Mouse (Mus musculus) limb, embryonic 14.5 days (tissue): ENCODE data around the gene Ccr5. TPM values are rescaled to one million over a fixed set of nuclear protein-coding genes. Genes with fewer than 3 reads are reported as not detected.

Experiments used
- ATAC-seq: fragments of 200-750 bp; cut with Nextera tagmentation; 2 replicates; pipeline ENCODE4 v1.8.0; 2017; ENCODE audit warnings: low read depth, moderate number of reproducible peaks, moderate TSS enrichment; ENCODE audit not compliant: low FRiP score
- DNase-seq: peaks from one replicate; pipeline ENCODE4 v3.0.0-alpha.2; 2015; ENCODE audit warnings: low spot score
- H3K27ac ChIP-seq: fragments of 300-500 bp; sonication (generic); replicated peaks from 2 replicates; pipeline ENCODE4 v1.5.1; 2014; ENCODE audit warnings: low read depth, mild to moderate bottlenecking, low read length, moderate library complexity, mixed read lengths
- H3K27me3 ChIP-seq: fragments of 300-500 bp; sonication (generic); 2 replicates; pipeline ENCODE4 v1.6.1; 2014; ENCODE audit warnings: low read length, mixed read lengths; ENCODE audit not compliant: control insufficient read depth, insufficient read depth
- H3K36me3 ChIP-seq: fragments of 300-500 bp; sonication (generic); 2 replicates; pipeline ENCODE4 v1.6.1; 2014; ENCODE audit warnings: mild to moderate bottlenecking, low read length, moderate library complexity, mixed read lengths; ENCODE audit not compliant: control insufficient read depth, insufficient read depth
- H3K4me1 ChIP-seq: fragments of 300-500 bp; sonication (generic); 2 replicates; pipeline ENCODE4 v1.6.1; 2014; ENCODE audit warnings: antibody characterized with exemption, low read length, mixed read lengths; ENCODE audit not compliant: control insufficient read depth, insufficient read depth
- H3K4me2 ChIP-seq: fragments of 300-500 bp; sonication (generic); replicated peaks from 2 replicates; pipeline ENCODE4 v1.6.1; 2014; ENCODE audit warnings: low read depth, mild to moderate bottlenecking, low read length, moderate library complexity; ENCODE audit not compliant: severe bottlenecking
- H3K4me3 ChIP-seq: fragments of 300-500 bp; sonication (generic); replicated peaks from 2 replicates; pipeline ENCODE4 v1.5.1; 2014; ENCODE audit warnings: low read length
- H3K9ac ChIP-seq: fragments of 300-500 bp; sonication (generic); 2 replicates; pipeline ENCODE4 v1.6.1; 2014; ENCODE audit warnings: mild to moderate bottlenecking, low read depth, low read length, moderate library complexity; ENCODE audit not compliant: severe bottlenecking
- H3K9me3 ChIP-seq: fragments of 300-500 bp; sonication (generic); 2 replicates; pipeline ENCODE4 v1.6.1; 2016; ENCODE audit warnings: low read length; ENCODE audit not compliant: control insufficient read depth
- POLR2A ChIP-seq: fragments of 200-500 bp; IDR thresholded peaks from 2 replicates; pipeline ENCODE4 v1.8.0; 2012; ENCODE audit warnings: inconsistent platforms, mild to moderate bottlenecking, moderate library complexity, borderline replicate concordance; ENCODE audit not compliant: insufficient read depth, insufficient read length; ENCODE audit errors: extremely low read depth
- WGBS: fragments of 180-500 bp; shearing (Covaris S2); extraction: QIAGEN DNeasy Blood & Tissue Kit; methylation state at CpG from one replicate; pipeline ENCODE4 v1.1.7; 2014; 5-methylcytosine and 5-hydroxymethylcytosine counted together
- polyA plus RNA-seq, 2 experiments: library from polyadenylated mRNA; depleted of rRNA in 1 of 2; stranded (reverse) in 1 of 2; unstranded in 1 of 2; fragments of >200 nt; fragmentation: Nextera tagmentation in 1 of 2; extraction: Ambion mirVana in 1 of 2; gene quantifications; 2 replicates each; pipeline versions ENCODE4 v1.2.1 to v1.2.3; 2012 to 2014

Ccr5 gene
- polyA plus RNA-seq, 2 experiments, result 1.3 to 1.5 TPM

DNA sequence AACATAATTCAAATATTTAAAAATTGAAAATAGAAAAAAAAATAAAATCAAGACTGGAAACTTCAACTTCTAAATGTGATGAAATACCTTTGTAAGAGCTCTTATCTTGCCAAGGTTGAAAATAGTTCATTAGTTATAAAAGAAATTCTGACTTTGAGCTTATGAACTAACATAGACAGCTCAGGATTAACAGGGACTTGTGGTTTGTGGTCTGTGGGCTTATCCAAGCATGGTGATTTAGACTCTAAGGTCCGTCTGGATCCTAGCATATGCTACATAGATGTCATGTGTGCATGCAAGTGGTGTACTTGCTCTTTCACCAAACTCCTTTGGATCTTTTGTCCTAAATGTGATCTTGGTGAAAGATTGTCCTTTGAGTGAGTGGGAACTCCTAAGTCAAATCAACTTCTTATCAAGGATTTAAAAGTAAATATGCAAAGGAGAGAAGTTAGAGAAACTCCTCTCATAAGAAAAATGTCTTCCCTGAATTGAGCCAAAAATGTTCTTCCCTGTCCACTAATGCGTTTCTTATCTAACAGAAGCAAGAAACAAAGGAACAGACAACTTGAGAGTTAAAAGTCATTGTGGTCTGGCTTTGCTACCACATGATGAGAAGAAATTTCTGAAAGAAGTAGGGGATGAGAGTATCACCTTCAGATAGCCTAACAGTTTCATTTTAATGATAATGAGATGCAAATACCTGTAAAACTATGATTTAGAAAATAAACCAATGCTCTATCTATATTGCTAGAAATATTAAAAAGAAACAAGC, 12.8 kb upstream of the Ccr5 start:
- no peak overlapping the region for H3K27ac ChIP-seq
- no peak for TF ChIP-seq POLR2A
- H3K4me2 ChIP-seq, result no peak overlapping the region
- WGBS, result 65% methylated on average over 2 of the region's 2 CpGs
- no peaks in the 10 kb centered on the region for H3K36me3 ChIP-seq
- DNase-seq (no peak), ATAC-seq (no peak)
- no peaks in the 10 kb centered on the region for H3K9me3 ChIP-seq
- H3K27me3 ChIP-seq, result no peaks in the 10 kb centered on the region
- H3K4me3 ChIP-seq, result no peak overlapping the region
- H3K4me1 ChIP-seq, result no peaks in the 10 kb centered on the region
- H3K9ac ChIP-seq, result no peak overlapping the region

DNA sequence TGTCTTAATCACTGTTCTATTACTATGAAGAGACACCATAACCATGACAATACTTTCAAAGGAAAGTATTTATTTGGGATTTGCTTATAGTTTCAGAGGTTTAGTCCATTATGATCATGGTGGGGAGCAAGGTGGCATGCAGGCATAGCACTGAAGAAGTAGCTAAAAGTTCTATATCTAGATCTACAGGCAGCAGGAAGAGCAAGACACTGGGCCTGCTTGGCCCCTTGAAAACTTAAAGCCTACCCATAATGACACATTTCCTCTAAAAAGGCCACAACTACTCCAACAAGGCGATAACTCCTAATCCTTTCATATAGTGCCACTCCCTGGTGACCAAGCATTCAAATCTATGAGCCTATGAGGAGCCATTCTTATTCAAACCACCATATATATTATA, 9.3 kb upstream of the Ccr5 start:
- H3K9ac ChIP-seq, result no peak overlapping the region
- H3K27me3 ChIP-seq, result no peaks in the 10 kb centered on the region
- H3K4me3 ChIP-seq, result no peak overlapping the region
- ATAC-seq, result no peak
- no peaks in the 10 kb centered on the region for H3K9me3 ChIP-seq
- TF ChIP-seq POLR2A, result no peak
- no peak overlapping the region for H3K27ac ChIP-seq
- no peaks in the 10 kb centered on the region for H3K4me1 ChIP-seq
- WGBS, result 78% methylated on average over 1 of the region's 1 CpGs
- no peak overlapping the region for H3K4me2 ChIP-seq
- no peak for DNase-seq
- H3K36me3 ChIP-seq, result no peaks in the 10 kb centered on the region

GRCm38 (mm10) chr9:124112591-124113239, 8.6 kb upstream of the Ccr5 start:
- ATAC-seq (no peak), DNase-seq (no peak)
- H3K9ac ChIP-seq, result no peak overlapping the region
- H3K9me3 ChIP-seq, result no peaks in the 10 kb centered on the region
- H3K27ac ChIP-seq, result no peak overlapping the region
- H3K36me3 ChIP-seq, result no peaks in the 10 kb centered on the region
- H3K27me3 ChIP-seq, result no peaks in the 10 kb centered on the region
- H3K4me1 ChIP-seq, result no peaks in the 10 kb centered on the region
- no peak overlapping the region for H3K4me2 ChIP-seq
- no peak for TF ChIP-seq POLR2A
- 86% methylated on average over 1 of the region's 1 CpGs for WGBS
- H3K4me3 ChIP-seq, result no peak overlapping the region

GRCm38 (mm10) chr9:124113777-124114176, 7.6 kb upstream of the Ccr5 start:
- no peak for ATAC-seq
- Histone ChIP-seq H3K4me3 (no peak overlapping the region), H3K27ac (no peak overlapping the region), H3K27me3 (no peaks in the 10 kb centered on the region), H3K9ac (no peak overlapping the region), H3K4me2 (no peak overlapping the region), H3K9me3 (no peaks in the 10 kb centered on the region), H3K36me3 (no peaks in the 10 kb centered on the region), H3K4me1 (no peaks in the 10 kb centered on the region)
- DNase-seq, result no peak
- TF ChIP-seq POLR2A, result no peak
- 68% methylated on average over 1 of the region's 1 CpGs for WGBS

- no peak for ATAC-seq
- no peak for TF ChIP-seq POLR2A
- no peak for DNase-seq
Measured at GRCm38 (mm10) chr9:124118489-124118888, 2.9 kb upstream of the Ccr5 start.

More at GRCm38 (mm10) chr9:124118489-124118888, 2.9 kb upstream of the Ccr5 start:
- Histone ChIP-seq H3K36me3 (no peaks in the 10 kb centered on the region), H3K4me3 (no peak overlapping the region), H3K27me3 (no peaks in the 10 kb centered on the region), H3K27ac (no peak overlapping the region), H3K4me2 (no peak overlapping the region), H3K9ac (no peak overlapping the region), H3K9me3 (no peaks in the 10 kb centered on the region), H3K4me1 (no peaks in the 10 kb centered on the region)
- 87% methylated on average over 1 of the region's 1 CpGs for WGBS
